In the genomic region with DNA sequence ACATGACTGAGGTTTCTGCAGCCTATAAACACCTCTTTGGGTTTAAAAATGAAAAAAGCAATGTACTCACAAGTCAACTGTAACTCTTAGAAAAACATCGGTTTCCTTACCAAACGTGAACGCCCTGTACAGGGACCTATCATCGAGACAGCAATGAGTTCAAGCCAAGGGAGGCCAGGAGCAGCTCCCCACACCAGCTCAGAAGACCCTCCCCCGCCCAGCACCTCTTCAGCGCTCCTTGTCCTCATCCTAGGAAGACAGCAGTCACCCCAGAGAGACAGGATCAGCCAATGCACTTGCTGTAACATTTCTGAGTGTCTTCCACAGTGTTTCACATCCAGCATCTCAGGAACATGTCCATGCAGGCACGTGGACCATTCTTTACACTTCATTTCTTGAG, we compare ENCODE assay signal across 34 mouse cellular contexts.
"Had no signal": no experiment of that assay in that cellular context is flagged by ENCODE, and none has a peak within 500 bp of the region (broad histone marks: within the 10 kb centered on the region; RNA-seq: fewer than 3 reads in every experiment).

No protein-coding gene starts in this region.

- H3K4me1 ChIP-seq: hindbrain, embryonic 10.5 days; hindbrain, embryonic 15.5 days had no signal

- H3K4me3 ChIP-seq: heart, embryonic 10.5 days; heart, embryonic 12.5 days; heart, embryonic 13.5 days; heart, embryonic 15.5 days; hindbrain, embryonic 10.5 days; hindbrain, embryonic 12.5 days; hindbrain, embryonic 13.5 days; hindbrain, embryonic 15.5 days; intestine, embryonic 15.5 days; kidney, embryonic 15.5 days; layer of hippocampus, adult 2 months; left cerebral cortex, adult 2 months had no signal

- H3K9ac ChIP-seq: heart, embryonic 12.5 days; heart, embryonic 13.5 days; heart, embryonic 15.5 days; hindbrain, embryonic 12.5 days; hindbrain, embryonic 13.5 days; hindbrain, embryonic 14.5 days; hindbrain, embryonic 15.5 days; intestine, embryonic 15.5 days; kidney, embryonic 15.5 days had no signal

- H3K27me3 ChIP-seq: heart, embryonic 12.5 days; heart, embryonic 13.5 days; heart, embryonic 15.5 days; hindbrain, embryonic 12.5 days; hindbrain, embryonic 13.5 days; hindbrain, embryonic 15.5 days; intestine, embryonic 15.5 days; kidney, embryonic 15.5 days had no signal

- H3K9me3 ChIP-seq: heart, embryonic 10.5 days; heart, embryonic 12.5 days; heart, embryonic 15.5 days; hindbrain, embryonic 13.5 days; hindbrain, embryonic 15.5 days; intestine, embryonic 15.5 days; kidney, embryonic 15.5 days had no signal

- ATAC-seq: hindbrain, embryonic 16.5 days; hindbrain, postnatal 0 days; inflammation-experienced regulatory T-cells, adult 6 months; intestine, embryonic 15.5 days had no signal

- H3K4me2 ChIP-seq: heart, embryonic 11.5 days; heart, embryonic 12.5 days; heart, embryonic 13.5 days; heart, embryonic 15.5 days; hindbrain, embryonic 12.5 days; hindbrain, embryonic 13.5 days; hindbrain, embryonic 14.5 days; hindbrain, embryonic 15.5 days; intestine, embryonic 15.5 days; kidney, embryonic 15.5 days had no signal

- DNase-seq: heart, postnatal 10 days; heart, postnatal 14 days; heart, postnatal 36 days; heart, postnatal 4 days; kidney, adult 11 months; kidney, adult 18-20 months; kidney, adult 2 months; kidney, adult 8-10 months; kidney, adult 9 months; kidney, postnatal 10 days; kidney, postnatal 14 days; kidney, postnatal 25 days; kidney, postnatal 36 days; kidney, postnatal 4 days; layer of hippocampus, adult 9-11 months; layer of hippocampus, postnatal 36 days had no signal

- H3K27ac ChIP-seq: heart, embryonic 10.5 days; heart, embryonic 13.5 days; heart, embryonic 15.5 days; hindbrain, embryonic 10.5 days; hindbrain, embryonic 12.5 days; hindbrain, embryonic 13.5 days; hindbrain, embryonic 14.5 days; hindbrain, embryonic 15.5 days; hindbrain, postnatal 0 days; intestine, embryonic 15.5 days; kidney, embryonic 15.5 days; kidney, postnatal 0 days; layer of hippocampus, adult 2 months; left cerebral cortex, adult 2 months had no signal
